Mouse (Mus musculus) stomach, postnatal 0 days (tissue): ENCODE measurements at regions not wholly inside any gene's neighbourhood (a gene's known extent, or its start where the extent isn't known, plus 50 kb on each side); places are given as distances from the start of the nearest gene placed in this dataset.

Experiments
- ATAC-seq: fragments of 200-750 bp; cut with Nextera tagmentation; 2 replicates; pipeline ENCODE4 v1.8.0; 2017; ENCODE audit not compliant: low FRiP score, low TSS enrichment
- DNase-seq: peaks from one replicate; pipeline ENCODE4 v3.0.0-alpha.2; 2016; ENCODE audit warnings: low spot score
- H3K27ac ChIP-seq: fragments of 300-500 bp; sonication (generic); replicated peaks from 2 replicates; pipeline ENCODE4 v1.5.1; 2014; ENCODE audit warnings: mild to moderate bottlenecking, control low read depth
- H3K27me3 ChIP-seq: fragments of 300-500 bp; sonication (generic); 2 replicates; pipeline ENCODE4 v1.6.1; 2014; ENCODE audit warnings: low read length; ENCODE audit not compliant: control insufficient read depth, insufficient read depth
- H3K36me3 ChIP-seq: fragments of 300-500 bp; sonication (generic); 2 replicates; pipeline ENCODE4 v1.6.1; 2014; ENCODE audit warnings: low read length, mixed read lengths; ENCODE audit not compliant: control insufficient read depth, insufficient read depth
- H3K4me1 ChIP-seq: fragments of 300-500 bp; sonication (generic); replicated peaks from 2 replicates; pipeline ENCODE4 v1.6.1; 2014; ENCODE audit warnings: antibody characterized with exemption; ENCODE audit not compliant: control insufficient read depth, insufficient read depth
- H3K4me2 ChIP-seq: fragments of 300-500 bp; sonication (generic); replicated peaks from 2 replicates; pipeline ENCODE4 v1.6.1; 2014; ENCODE audit warnings: low read depth, mild to moderate bottlenecking, control low read depth, moderate library complexity
- H3K4me3 ChIP-seq: fragments of 300-500 bp; sonication (generic); 2 replicates; pipeline ENCODE4 v1.5.1; 2014; ENCODE audit warnings: low read depth, low read length, control low read depth
- H3K9ac ChIP-seq: fragments of 300-500 bp; sonication (generic); 2 replicates; pipeline ENCODE4 v1.6.1; 2014; ENCODE audit warnings: mild to moderate bottlenecking, low read length, control low read depth, mixed read lengths
- H3K9me3 ChIP-seq: fragments of 300-500 bp; sonication (generic); 2 replicates; pipeline ENCODE4 v1.6.1; 2016; ENCODE audit warnings: low read length; ENCODE audit not compliant: control insufficient read depth
- CTCF ChIP-seq: IDR thresholded peaks from 2 replicates; pipeline ENCODE4 v1.5.1; 2016; ENCODE audit warnings: antibody characterized with exemption, low read depth, mild to moderate bottlenecking, moderate library complexity
- EP300 ChIP-seq: optimal IDR thresholded peaks from 2 replicates; pipeline ENCODE3; 2016; ENCODE audit warnings: antibody characterized with exemption
- WGBS: fragments of 180-500 bp; shearing (Covaris S2); extraction: QIAGEN DNeasy Blood & Tissue Kit; methylation state at CpG from one replicate; pipeline ENCODE4 v1.1.7; 2014; 5-methylcytosine and 5-hydroxymethylcytosine counted together

GRCm38 (mm10) chr1:124517543-124518171 is 472.3 kb upstream of the Dpp10 start:
- 63% methylated on average over 3 of the region's 3 CpGs for WGBS
- H3K4me1 ChIP-seq = no peaks in the 10 kb centered on the region
- no peak for DNase-seq
- ATAC-seq = no peak
- H3K4me2 ChIP-seq = no peak overlapping the region
- H3K9ac ChIP-seq = no peak overlapping the region
- H3K4me3 ChIP-seq = no peak overlapping the region
- peak; percentile 34; the same call in 1 of the 2 replicates for TF ChIP-seq CTCF
- TF ChIP-seq EP300 = no peak
- H3K36me3 ChIP-seq = no peaks in the 10 kb centered on the region
- no peaks in the 10 kb centered on the region for H3K27me3 ChIP-seq
- no peak overlapping the region for H3K27ac ChIP-seq
- no peaks in the 10 kb centered on the region for H3K9me3 ChIP-seq

GRCm38 (mm10) chr1:124510492-124510891 is 465.1 kb upstream of the Dpp10 start:
- Histone ChIP-seq H3K4me2 (no peak overlapping the region), H3K4me1 (no peaks in the 10 kb centered on the region), H3K27ac (no peak overlapping the region), H3K9me3 (no peaks in the 10 kb centered on the region), H3K27me3 (no peaks in the 10 kb centered on the region), H3K9ac (no peak overlapping the region), H3K36me3 (no peaks in the 10 kb centered on the region), H3K4me3 (no peak overlapping the region)
- WGBS = 90% methylated on average over 7 of the region's 7 CpGs
- ATAC-seq = no peak
- DNase-seq = no peak
- TF ChIP-seq CTCF (no peak), EP300 (no peak)

- H3K4me3 ChIP-seq = no peak overlapping the region
- H3K36me3 ChIP-seq = no peaks in the 10 kb centered on the region
- H3K27ac ChIP-seq = no peak overlapping the region
- H3K4me2 ChIP-seq = no peak overlapping the region
- no peaks in the 10 kb centered on the region for H3K4me1 ChIP-seq
- ATAC-seq (no peak), DNase-seq (no peak)
- no peak overlapping the region for H3K9ac ChIP-seq
- no peaks in the 10 kb centered on the region for H3K27me3 ChIP-seq
- TF ChIP-seq CTCF (no peak), EP300 (no peak)
- no peaks in the 10 kb centered on the region for H3K9me3 ChIP-seq
Measured at GRCm38 (mm10) chr1:124488456-124488855, 443.1 kb upstream of the Dpp10 start.

GRCm38 (mm10) chr1:124487965-124488364 is 442.6 kb upstream of the Dpp10 start:
- TF ChIP-seq EP300 (no peak), CTCF (no peak)
- Histone ChIP-seq H3K4me1 (no peaks in the 10 kb centered on the region), H3K27ac (no peak overlapping the region), H3K9ac (no peak overlapping the region), H3K27me3 (no peaks in the 10 kb centered on the region), H3K4me2 (no peak overlapping the region), H3K36me3 (no peaks in the 10 kb centered on the region), H3K4me3 (no peak overlapping the region), H3K9me3 (no peaks in the 10 kb centered on the region)
- DNase-seq (no peak), ATAC-seq (no peak)

GRCm38 (mm10) chr1:124450128-124450527 is 404.8 kb upstream of the Dpp10 start:
- Histone ChIP-seq H3K27me3 (no peaks in the 10 kb centered on the region), H3K4me3 (no peak overlapping the region), H3K4me1 (no peaks in the 10 kb centered on the region), H3K36me3 (no peaks in the 10 kb centered on the region), H3K9me3 (no peaks in the 10 kb centered on the region), H3K9ac (no peak overlapping the region), H3K27ac (no peak overlapping the region), H3K4me2 (no peak overlapping the region)
- TF ChIP-seq EP300 (no peak), CTCF (peak; percentile 58)
- ATAC-seq (no peak), DNase-seq (no peak)
- WGBS = 37% methylated on average over 1 of the region's 1 CpGs

GRCm38 (mm10) chr1:124439526-124439925 is 394.2 kb upstream of the Dpp10 start:
- Histone ChIP-seq H3K4me3 (no peak overlapping the region), H3K36me3 (no peaks in the 10 kb centered on the region), H3K9ac (no peak overlapping the region), H3K9me3 (no peaks in the 10 kb centered on the region), H3K4me2 (no peak overlapping the region), H3K4me1 (no peaks in the 10 kb centered on the region), H3K27ac (no peak overlapping the region), H3K27me3 (no peaks in the 10 kb centered on the region)
- WGBS = 78% methylated on average over 1 of the region's 1 CpGs
- no peak for DNase-seq
- ATAC-seq = no peak
- TF ChIP-seq CTCF (no peak), EP300 (no peak)
